Comparison of ENCODE assay signal across 8 mouse cellular contexts in the genomic region with DNA sequence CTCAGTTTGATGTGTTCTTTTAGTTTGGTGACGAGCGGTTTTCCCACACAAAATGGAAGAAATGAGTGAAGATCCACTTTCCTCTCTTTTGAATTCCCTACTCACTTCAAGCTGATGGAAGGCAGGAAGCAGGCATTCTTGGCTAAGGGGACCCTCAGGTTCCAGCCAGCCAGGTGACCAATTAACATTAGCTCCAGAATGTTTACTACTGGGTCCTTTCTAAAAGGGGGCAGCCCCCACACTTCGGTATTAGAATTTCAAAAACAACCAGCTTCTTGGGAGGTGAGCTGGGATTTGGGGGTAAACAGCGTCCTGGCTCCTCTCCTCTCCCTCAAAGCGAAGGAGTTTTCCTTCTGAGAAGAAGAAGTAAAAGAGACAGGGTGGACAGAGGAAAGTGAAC.
A peak's percentile ranks its signal among the peaks of the same experiment; 100 is the strongest.
DNase-seq lines count a peak whose midpoint lies in the region; ATAC-seq and TF ChIP-seq lines count a peak whose summit lies in the region.
"Had no signal": no experiment of that assay in that cellular context is flagged by ENCODE, and none has a peak within 500 bp of the region (broad histone marks: within the 10 kb centered on the region; RNA-seq: fewer than 3 reads in every experiment).

No protein-coding gene starts in this region.

- peak overlapping the region; percentile 71 for H3K4me2 ChIP-seq in lung, embryonic 14.5 days
- H3K4me2 ChIP-seq in limb, embryonic 14.5 days (replicated peaks; ENCODE audit: low read depth, low read length, severe bottlenecking): peak overlapping the region; percentile 55
- peak overlapping the region; percentile 73 for H3K4me2 ChIP-seq in stomach, embryonic 16.5 days (ENCODE audit: low read depth, low read length)

- 32% methylated on average over 5 of the region's 5 CpGs for WGBS in lung, embryonic 14.5 days
- WGBS in hindbrain, embryonic 10.5 days: 31% methylated on average over 5 of the region's 5 CpGs
- 46% methylated on average over 5 of the region's 5 CpGs for WGBS in limb, embryonic 14.5 days
- 32% methylated on average over 5 of the region's 5 CpGs for WGBS in stomach, embryonic 16.5 days

- H3K36me3 ChIP-seq in lung, embryonic 14.5 days (ENCODE audit: insufficient read depth): no peaks in the 10 kb centered on the region
- no peaks in the 10 kb centered on the region for H3K36me3 ChIP-seq in hindbrain, embryonic 10.5 days
- no peaks in the 10 kb centered on the region for H3K36me3 ChIP-seq in limb, embryonic 14.5 days (ENCODE audit: control insufficient read depth, insufficient read depth, low read length)
- no peaks in the 10 kb centered on the region for H3K36me3 ChIP-seq in stomach, embryonic 16.5 days (ENCODE audit: control insufficient read depth, insufficient read depth, low read length)

- no peaks in the 10 kb centered on the region for H3K9me3 ChIP-seq in lung, embryonic 14.5 days (ENCODE audit: low read depth, low read length)
- H3K9me3 ChIP-seq in hindbrain, embryonic 10.5 days: no peaks in the 10 kb centered on the region
- H3K9me3 ChIP-seq in limb, embryonic 14.5 days (ENCODE audit: control insufficient read depth, low read length): no peaks in the 10 kb centered on the region
- H3K9me3 ChIP-seq in stomach, embryonic 16.5 days (replicated peaks; ENCODE audit: control insufficient read depth, low read length): no peaks in the 10 kb centered on the region

- no peaks in the 10 kb centered on the region for H3K4me1 ChIP-seq in lung, embryonic 14.5 days (ENCODE audit: insufficient read depth)
- peaks cover 22% of the 10 kb centered on the region for H3K4me1 ChIP-seq in hindbrain, embryonic 10.5 days (replicated peaks)
- no peaks in the 10 kb centered on the region for H3K4me1 ChIP-seq in limb, embryonic 14.5 days (ENCODE audit: control insufficient read depth, insufficient read depth, low read length)
- H3K4me1 ChIP-seq in stomach, embryonic 16.5 days (ENCODE audit: control insufficient read depth, insufficient read depth, low read length): 0 out of 2 replicates have a peak, but pooled peaks cover 3% of the 10 kb centered on the region

- TF ChIP-seq CTCF in lung, embryonic 14.5 days (IDR thresholded peaks at IDR 0.05; ENCODE audit: low read depth): no peak

- no peak overlapping the region for H3K9ac ChIP-seq in lung, embryonic 14.5 days
- no peak overlapping the region for H3K9ac ChIP-seq in limb, embryonic 14.5 days (ENCODE audit: low read depth, low read length, severe bottlenecking)
- no peak overlapping the region for H3K9ac ChIP-seq in stomach, embryonic 16.5 days (ENCODE audit: low read length)
- H3K9ac ChIP-seq: liver, embryonic 14.5 days had no signal

- TF ChIP-seq POLR2A in limb, embryonic 14.5 days (IDR thresholded peaks at IDR 0.05; ENCODE audit: borderline replicate concordance, extremely low read depth, insufficient read depth, insufficient read length): no peak

- ATAC-seq in lung, embryonic 14.5 days (ENCODE audit: insufficient read depth): no peak
- no peak for ATAC-seq in limb, embryonic 14.5 days (ENCODE audit: low FRiP score, low read depth)
- no peak for ATAC-seq in stomach, embryonic 16.5 days (ENCODE audit: insufficient read depth, low FRiP score)

- intact Hi-C loops in gastrocnemius, postnatal 36 days (cut with DNase I): no loop called here

- no peak for DNase-seq in lung, embryonic 14.5 days
- no peak for DNase-seq in lung, postnatal 4 days
- no peak for DNase-seq in hindbrain, embryonic 10.5 days (ENCODE audit: low spot score)
- no peak for DNase-seq in limb, embryonic 14.5 days (ENCODE audit: low spot score)
- DNase-seq in gastrocnemius, postnatal 36 days: no peak
- DNase-seq in layer of hippocampus, postnatal 36 days: no peak

- no peak overlapping the region for H3K27ac ChIP-seq in lung, embryonic 14.5 days (ENCODE audit: low read depth)
- no peak overlapping the region for H3K27ac ChIP-seq in hindbrain, embryonic 10.5 days
- H3K27ac ChIP-seq in limb, embryonic 14.5 days (replicated peaks; ENCODE audit: low read depth, low read length): no peak overlapping the region
- H3K27ac ChIP-seq in stomach, embryonic 16.5 days (ENCODE audit: low read length): no peak overlapping the region
- H3K27ac ChIP-seq: liver, embryonic 14.5 days had no signal

- H3K27me3 ChIP-seq in lung, embryonic 14.5 days (ENCODE audit: insufficient read depth, low read length): peaks cover 4% of the 10 kb centered on the region; the same call in 1 of the 2 replicates
- peaks cover 33% of the 10 kb centered on the region for H3K27me3 ChIP-seq in hindbrain, embryonic 10.5 days (ENCODE audit: insufficient read depth, poor library complexity, severe bottlenecking)
- 0 out of 2 replicates have a peak, but pooled peaks cover 4% of the 10 kb centered on the region for H3K27me3 ChIP-seq in limb, embryonic 14.5 days (ENCODE audit: control insufficient read depth, insufficient read depth, low read length)
- peaks cover 2% of the 10 kb centered on the region; the same call in 1 of the 2 replicates for H3K27me3 ChIP-seq in stomach, embryonic 16.5 days (ENCODE audit: control insufficient read depth, insufficient read depth, low read length)

- H3K4me3 ChIP-seq in lung, embryonic 14.5 days (ENCODE audit: low read depth, low read length): peak overlapping the region; percentile 35
- H3K4me3 ChIP-seq in hindbrain, embryonic 10.5 days: peak overlapping the region; percentile 54
- peak overlapping the region; percentile 39 for H3K4me3 ChIP-seq in limb, embryonic 14.5 days (replicated peaks; ENCODE audit: low read length)
- peak overlapping the region; percentile 44 for H3K4me3 ChIP-seq in stomach, embryonic 16.5 days (replicated peaks; ENCODE audit: low read length)
